Mouse (Mus musculus) heart, embryonic 16.5 days (tissue): ENCODE data around the gene Gm35549. TPM values are rescaled to one million over a fixed set of nuclear protein-coding genes. Genes with fewer than 3 reads are reported as not detected.

ENCODE experiments used
- ATAC-seq: fragments of 200-750 bp; cut with Nextera tagmentation; replicated peaks from 2 replicates; pipeline ENCODE4 v1.8.0; 2017; ENCODE audit warnings: moderate number of reproducible peaks; ENCODE audit not compliant: insufficient read depth, low FRiP score; ENCODE audit errors: extremely low read depth
- H3K27ac ChIP-seq: fragments of 300-500 bp; sonication (generic); 2 replicates; pipeline ENCODE4 v1.5.1; 2014; ENCODE audit warnings: mild to moderate bottlenecking, low read length, control low read depth, moderate library complexity
- H3K27me3 ChIP-seq: fragments of 300-500 bp; sonication (generic); 2 replicates; pipeline ENCODE4 v1.6.1; 2014; ENCODE audit warnings: low read length, mixed read lengths; ENCODE audit not compliant: control insufficient read depth, insufficient read depth
- H3K36me3 ChIP-seq: fragments of 300-500 bp; sonication (generic); 2 replicates; pipeline ENCODE4 v1.6.1; 2014; ENCODE audit not compliant: control insufficient read depth, insufficient read depth
- H3K4me1 ChIP-seq: fragments of 300-500 bp; sonication (generic); 2 replicates; pipeline ENCODE4 v1.6.1; 2014; ENCODE audit warnings: low read length, mixed read lengths; ENCODE audit not compliant: control insufficient read depth, insufficient read depth
- H3K4me2 ChIP-seq: fragments of 300-500 bp; sonication (generic); 2 replicates; pipeline ENCODE4 v1.6.1; 2014; ENCODE audit warnings: low read depth, mild to moderate bottlenecking, control low read depth, low read length
- H3K4me3 ChIP-seq: fragments of 300-500 bp; sonication (generic); 2 replicates; pipeline ENCODE4 v1.5.1; 2014; ENCODE audit warnings: mild to moderate bottlenecking, control low read depth, low read length
- H3K9ac ChIP-seq: fragments of 300-500 bp; sonication (generic); 2 replicates; pipeline ENCODE4 v1.6.1; 2014; ENCODE audit warnings: low read length, control low read depth
- H3K9me3 ChIP-seq: fragments of 300-500 bp; sonication (generic); replicated peaks from 2 replicates; pipeline ENCODE4 v1.6.1; 2016; ENCODE audit warnings: low read length; ENCODE audit not compliant: control insufficient read depth
- WGBS: fragments of 180-500 bp; shearing (Covaris S2); extraction: QIAGEN DNeasy Blood & Tissue Kit; methylation state at CpG from one replicate; pipeline ENCODE4 v1.1.7; 2014; 5-methylcytosine and 5-hydroxymethylcytosine counted together
- polyA plus RNA-seq: library from polyadenylated mRNA; unstranded; fragments of >200 nt; fragmentation: Nextera tagmentation; extraction: Ambion mirVana; gene quantifications from 2 replicates; pipeline ENCODE4 v1.2.1, GENCODE M21; 2015

The Gm35549 gene
- polyA plus RNA-seq, 1 experiment from 2014 or later = not detected

DNA sequence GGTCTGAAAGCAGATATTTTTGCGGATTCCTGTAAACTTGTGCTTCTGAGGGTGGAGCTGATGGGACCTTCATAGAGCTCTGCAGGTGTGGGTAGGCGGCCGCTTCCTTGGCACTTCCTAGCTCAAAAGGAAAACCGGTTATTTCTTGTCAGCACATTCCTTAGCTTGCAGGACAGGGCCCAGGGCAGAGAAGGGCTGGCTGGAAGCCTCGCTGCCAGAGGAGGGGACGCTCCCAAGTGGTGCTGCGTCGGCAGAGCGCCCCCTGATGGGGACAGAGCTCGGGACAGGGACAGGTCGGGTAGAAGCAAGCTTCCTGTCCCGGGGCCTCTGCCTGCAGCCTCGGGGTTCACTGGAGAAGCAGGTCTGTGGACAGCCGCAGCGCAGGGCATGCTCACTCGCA is 6.2 kb downstream of the Gm35549 start:
- H3K36me3 ChIP-seq = peaks cover 3% of the 10 kb centered on the region; the same call in 1 of the 2 replicates
- H3K9me3 ChIP-seq = no peaks in the 10 kb centered on the region
- H3K4me3 ChIP-seq = no peak overlapping the region
- peaks cover 18% of the 10 kb centered on the region for H3K4me1 ChIP-seq
- peak; percentile 67 for ATAC-seq
- H3K27ac ChIP-seq = no peak overlapping the region
- WGBS = 20% methylated on average over 16 of the region's 16 CpGs
- H3K27me3 ChIP-seq = no peaks in the 10 kb centered on the region
- H3K4me2 ChIP-seq = peak overlapping the region; percentile 38
- no peak overlapping the region for H3K9ac ChIP-seq

DNA sequence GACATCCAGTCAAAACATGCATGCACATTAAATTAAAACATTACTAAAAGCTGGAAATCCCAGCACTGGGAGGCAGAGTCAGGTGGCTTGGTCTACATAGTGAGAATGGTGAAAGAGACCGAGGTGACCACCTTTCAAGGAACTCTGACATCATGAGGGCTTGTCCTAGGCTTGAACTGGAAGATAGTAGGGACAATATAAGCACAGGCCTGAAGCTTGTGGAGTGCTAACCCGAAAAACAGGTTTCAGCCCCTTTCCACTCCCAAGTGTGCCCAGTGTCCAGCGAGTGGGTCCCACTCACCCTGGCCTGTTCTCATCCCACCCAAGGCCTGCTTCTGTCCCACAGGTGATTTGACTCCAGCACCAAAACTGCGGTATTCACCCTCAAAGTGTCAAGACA is 6.6 kb downstream of the Gm35549 start:
- peak overlapping the region; percentile 46 for H3K27ac ChIP-seq
- no peaks in the 10 kb centered on the region for H3K27me3 ChIP-seq
- no peaks in the 10 kb centered on the region for H3K9me3 ChIP-seq
- ATAC-seq = no peak; the same call in 1 of the 2 replicates
- H3K9ac ChIP-seq = 0 out of 2 replicates have a peak overlapping the region, but pooled peaks have one; percentile 22
- peaks cover 3% of the 10 kb centered on the region; the same call in 1 of the 2 replicates for H3K36me3 ChIP-seq
- WGBS = 84% methylated on average over 4 of the region's 4 CpGs
- peaks cover 18% of the 10 kb centered on the region for H3K4me1 ChIP-seq
- H3K4me2 ChIP-seq = no peak overlapping the region
- H3K4me3 ChIP-seq = no peak overlapping the region

DNA sequence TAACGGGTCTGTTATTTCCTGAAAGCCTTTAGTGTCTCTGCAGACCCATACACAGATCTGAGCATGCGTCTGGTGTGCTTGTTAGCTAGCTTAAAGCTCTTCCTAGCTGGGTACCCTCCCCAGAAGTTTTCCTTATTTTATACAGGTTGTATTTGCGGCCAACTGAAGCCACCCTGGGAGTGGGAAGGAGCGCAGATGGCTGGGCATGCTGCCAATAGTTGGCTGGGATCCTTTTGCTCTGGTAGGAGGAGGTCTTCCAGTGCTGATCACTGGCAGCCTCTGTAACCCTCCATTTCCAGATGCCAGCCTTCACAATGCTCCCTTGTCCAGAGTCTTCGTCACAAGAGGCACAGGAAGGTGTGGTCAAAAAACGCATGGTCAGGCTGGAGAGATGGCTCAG is 7.0 kb downstream of the Gm35549 start:
- Histone ChIP-seq H3K27ac (peak overlapping the region; percentile 46), H3K9me3 (no peaks in the 10 kb centered on the region), H3K4me1 (peaks cover 18% of the 10 kb centered on the region), H3K9ac (0 out of 2 replicates have a peak overlapping the region, but pooled peaks have one; percentile 22), H3K4me2 (no peak overlapping the region), H3K4me3 (no peak overlapping the region), H3K36me3 (peaks cover 3% of the 10 kb centered on the region; the same call in 1 of the 2 replicates), H3K27me3 (no peaks in the 10 kb centered on the region)
- peak; percentile 82 for ATAC-seq
- 35% methylated on average over 6 of the region's 6 CpGs for WGBS

DNA sequence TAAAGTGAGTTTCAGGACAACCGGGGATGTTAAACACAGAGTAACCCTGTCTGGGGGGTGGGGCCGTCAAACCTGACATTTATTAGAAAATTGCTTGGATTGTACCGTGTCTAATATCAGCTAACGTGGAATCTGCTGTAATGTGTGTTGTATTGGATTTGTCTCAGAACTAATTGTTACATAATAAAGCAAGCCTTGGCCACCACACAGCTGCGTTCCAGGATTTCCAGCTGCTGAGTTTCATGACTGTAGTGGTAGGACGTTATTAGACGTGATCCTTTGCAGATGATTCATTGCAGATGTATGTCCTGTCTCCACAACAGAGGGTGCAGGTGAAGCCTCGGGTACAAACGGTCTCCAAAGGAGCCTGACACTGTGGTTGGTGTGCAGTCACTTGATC is 7.7 kb downstream of the Gm35549 start:
- ATAC-seq = no peak
- H3K27ac ChIP-seq = no peak overlapping the region
- no peak overlapping the region for H3K4me3 ChIP-seq
- H3K9me3 ChIP-seq = no peaks in the 10 kb centered on the region
- H3K27me3 ChIP-seq = no peaks in the 10 kb centered on the region
- H3K4me1 ChIP-seq = peaks cover 21% of the 10 kb centered on the region
- no peak overlapping the region for H3K9ac ChIP-seq
- peaks cover 3% of the 10 kb centered on the region; the same call in 1 of the 2 replicates for H3K36me3 ChIP-seq
- H3K4me2 ChIP-seq = no peak overlapping the region
- 79% methylated on average over 9 of the region's 9 CpGs for WGBS

GRCm38 (mm10) chr9:122829826-122830380 is 13.9 kb downstream of the Gm35549 start:
- Histone ChIP-seq H3K4me2 (no peak overlapping the region), H3K4me3 (no peak overlapping the region), H3K27me3 (no peaks in the 10 kb centered on the region), H3K36me3 (peaks cover 21% of the 10 kb centered on the region; the same call in 1 of the 2 replicates), H3K27ac (no peak overlapping the region), H3K9ac (no peak overlapping the region), H3K9me3 (no peaks in the 10 kb centered on the region), H3K4me1 (0 out of 2 replicates have a peak, but pooled peaks cover 3% of the 10 kb centered on the region)
- no peak for ATAC-seq
- WGBS = 52% methylated on average over 4 of the region's 4 CpGs

- Histone ChIP-seq H3K9me3 (no peaks in the 10 kb centered on the region), H3K27ac (no peak overlapping the region), H3K4me3 (no peak overlapping the region), H3K9ac (no peak overlapping the region), H3K4me1 (0 out of 2 replicates have a peak, but pooled peaks cover 3% of the 10 kb centered on the region), H3K4me2 (no peak overlapping the region), H3K27me3 (no peaks in the 10 kb centered on the region), H3K36me3 (peaks cover 29% of the 10 kb centered on the region)
- ATAC-seq = no peak
- 90% methylated on average over 4 of the region's 4 CpGs for WGBS
Measured at GRCm38 (mm10) chr9:122826743-122827142, 17.1 kb downstream of the Gm35549 start.

GRCm38 (mm10) chr9:122823374-122824017 is 20.3 kb downstream of the Gm35549 start:
- H3K36me3 ChIP-seq = peaks cover 39% of the 10 kb centered on the region
- no peak overlapping the region for H3K4me3 ChIP-seq
- no peak overlapping the region for H3K4me2 ChIP-seq
- no peaks in the 10 kb centered on the region for H3K4me1 ChIP-seq
- no peaks in the 10 kb centered on the region for H3K9me3 ChIP-seq
- ATAC-seq = no peak
- no peaks in the 10 kb centered on the region for H3K27me3 ChIP-seq
- H3K9ac ChIP-seq = no peak overlapping the region
- 85% methylated on average over 5 of the region's 5 CpGs for WGBS
- no peak overlapping the region for H3K27ac ChIP-seq

DNA sequence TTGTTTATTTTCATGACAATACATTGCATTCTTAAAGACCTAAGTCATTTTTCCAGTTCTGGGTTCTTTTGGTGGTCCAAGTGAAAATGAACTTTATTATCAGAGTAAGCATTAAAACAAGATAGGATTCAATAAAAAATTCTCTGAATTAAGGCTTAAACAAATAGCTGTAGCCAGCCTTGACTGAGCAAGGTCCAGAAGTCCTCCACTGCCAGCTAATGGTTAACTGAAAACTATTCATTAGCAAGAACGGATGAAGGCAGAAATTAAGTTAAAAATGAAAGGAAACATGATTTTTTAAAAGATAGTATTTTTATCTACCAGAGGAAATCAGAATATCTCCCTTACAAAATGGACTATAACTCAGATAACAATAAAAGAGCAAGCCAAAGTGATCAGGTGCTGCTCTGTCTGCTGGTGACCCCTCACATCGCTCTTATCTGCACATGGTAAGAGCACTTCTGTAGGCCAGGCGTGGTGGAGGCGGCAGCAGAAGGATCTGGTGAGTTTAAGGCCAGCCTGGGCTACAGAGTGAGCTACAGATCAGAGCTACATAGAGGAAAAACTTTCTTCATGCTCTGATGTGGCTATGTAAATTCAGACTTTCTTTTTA is 28.5 kb downstream of the Gm35549 start:
- no peak overlapping the region for H3K4me3 ChIP-seq
- WGBS = 58% methylated on average over 4 of the region's 4 CpGs
- H3K27me3 ChIP-seq = no peaks in the 10 kb centered on the region
- H3K4me1 ChIP-seq = peaks cover 6% of the 10 kb centered on the region
- peaks cover 14% of the 10 kb centered on the region for H3K36me3 ChIP-seq
- no peaks in the 10 kb centered on the region for H3K9me3 ChIP-seq
- ATAC-seq = no peak
- H3K9ac ChIP-seq = no peak overlapping the region
- H3K4me2 ChIP-seq = no peak overlapping the region
- H3K27ac ChIP-seq = no peak overlapping the region

GRCm38 (mm10) chr9:122814775-122815174 is 29.1 kb downstream of the Gm35549 start:
- Histone ChIP-seq H3K27me3 (no peaks in the 10 kb centered on the region), H3K9ac (no peak overlapping the region), H3K36me3 (peaks cover 11% of the 10 kb centered on the region), H3K9me3 (no peaks in the 10 kb centered on the region), H3K4me3 (no peak overlapping the region), H3K27ac (no peak overlapping the region), H3K4me1 (peaks cover 11% of the 10 kb centered on the region), H3K4me2 (no peak overlapping the region)
- 96% methylated on average over 2 of the region's 2 CpGs for WGBS
- no peak for ATAC-seq
